Mouse (Mus musculus) midbrain, embryonic 14.5 days (tissue): ENCODE measurements at regions not wholly inside any gene's neighbourhood (a gene's known extent, or its start where the extent isn't known, plus 50 kb on each side); places are given as distances from the start of the nearest gene placed in this dataset.

Source experiments
- ATAC-seq: fragments of 200-750 bp; cut with Nextera tagmentation; 2 replicates; pipeline ENCODE4 v1.8.0; 2017; ENCODE audit warnings: moderate number of reproducible peaks, moderate library complexity; ENCODE audit not compliant: low FRiP score, low TSS enrichment
- DNase-seq: peaks from one replicate; pipeline ENCODE4 v3.0.0-alpha.2; 2015
- H3K27ac ChIP-seq: fragments of 300-500 bp; sonication (generic); replicated peaks from 2 replicates; pipeline ENCODE4 v1.5.1; 2014; ENCODE audit warnings: mild to moderate bottlenecking, low read depth, low read length, moderate library complexity
- H3K27me3 ChIP-seq: fragments of 300-500 bp; sonication (generic); 2 replicates; pipeline ENCODE4 v1.6.1; 2014; ENCODE audit warnings: low read length, control low read depth, mixed read lengths; ENCODE audit not compliant: control insufficient read depth, insufficient read depth
- H3K36me3 ChIP-seq: fragments of 300-500 bp; sonication (generic); 2 replicates; pipeline ENCODE4 v1.6.1; 2014; ENCODE audit warnings: low read length, control low read depth; ENCODE audit not compliant: control insufficient read depth, insufficient read depth
- H3K4me1 ChIP-seq: fragments of 300-500 bp; sonication (generic); 2 replicates; pipeline ENCODE4 v1.6.1; 2014; ENCODE audit warnings: mild to moderate bottlenecking, antibody characterized with exemption, low read length, control low read depth; ENCODE audit not compliant: control insufficient read depth, insufficient read depth
- H3K4me2 ChIP-seq: fragments of 300-500 bp; sonication (generic); 2 replicates; pipeline ENCODE4 v1.6.1; 2014; ENCODE audit warnings: mild to moderate bottlenecking, low read length, moderate library complexity
- H3K4me3 ChIP-seq: fragments of 300-500 bp; sonication (generic); replicated peaks from 2 replicates; pipeline ENCODE4 v1.5.1; 2014; ENCODE audit warnings: low read depth, low read length
- H3K9ac ChIP-seq: fragments of 300-500 bp; sonication (generic); replicated peaks from 2 replicates; pipeline ENCODE4 v1.6.1; 2014; ENCODE audit warnings: mild to moderate bottlenecking, low read length, moderate library complexity
- H3K9me3 ChIP-seq: fragments of 300-500 bp; sonication (generic); 2 replicates; pipeline ENCODE4 v1.6.1; 2016; ENCODE audit warnings: low read length, control low read depth, mixed read lengths; ENCODE audit not compliant: control insufficient read depth
- WGBS: fragments of 180-500 bp; shearing (Covaris S2); extraction: QIAGEN DNeasy Blood & Tissue Kit; methylation state at CpG from one replicate; pipeline ENCODE4 v1.1.7; 2014; 5-methylcytosine and 5-hydroxymethylcytosine counted together

GRCm38 (mm10) chr5:42364116-42364515 lies 296.4 kb downstream of the Gm16223 start:
- WGBS: 82% methylated on average over 4 of the region's 4 CpGs
- ATAC-seq (no peak), DNase-seq (no peak)
- no peak overlapping the region for H3K4me3 ChIP-seq
- H3K27me3 ChIP-seq: no peaks in the 10 kb centered on the region
- H3K27ac ChIP-seq: no peak overlapping the region
- no peak overlapping the region for H3K9ac ChIP-seq
- H3K4me1 ChIP-seq: no peaks in the 10 kb centered on the region
- no peaks in the 10 kb centered on the region for H3K36me3 ChIP-seq
- H3K4me2 ChIP-seq: no peak overlapping the region
- H3K9me3 ChIP-seq: no peaks in the 10 kb centered on the region

DNA sequence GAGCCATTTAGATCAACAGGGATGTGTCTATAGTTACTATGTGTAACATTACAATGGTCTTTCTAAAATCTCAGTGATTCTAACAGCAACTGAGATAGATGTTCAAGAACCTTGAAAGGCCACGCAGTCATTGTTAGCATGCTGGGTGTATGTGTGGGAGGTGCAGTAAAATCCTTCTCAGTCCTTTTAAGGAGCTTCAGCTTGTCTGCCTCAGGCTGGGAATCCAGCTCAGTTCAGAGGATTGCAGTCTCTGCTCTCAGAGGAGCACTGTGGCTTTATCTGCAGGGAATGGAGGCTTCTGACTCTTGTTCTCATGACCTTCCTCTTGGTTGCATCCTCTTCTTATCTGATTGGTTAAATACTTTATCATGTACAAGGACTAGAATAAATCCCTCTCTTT lies 320.2 kb downstream of the Gm16223 start:
- 87% methylated on average over 1 of the region's 1 CpGs for WGBS
- no peak for ATAC-seq
- no peak overlapping the region for H3K9ac ChIP-seq
- no peaks in the 10 kb centered on the region for H3K4me1 ChIP-seq
- no peak overlapping the region for H3K4me3 ChIP-seq
- H3K36me3 ChIP-seq: no peaks in the 10 kb centered on the region
- no peaks in the 10 kb centered on the region for H3K9me3 ChIP-seq
- H3K27ac ChIP-seq: no peak overlapping the region
- H3K27me3 ChIP-seq: no peaks in the 10 kb centered on the region
- no peak overlapping the region for H3K4me2 ChIP-seq
- DNase-seq: no peak

DNA sequence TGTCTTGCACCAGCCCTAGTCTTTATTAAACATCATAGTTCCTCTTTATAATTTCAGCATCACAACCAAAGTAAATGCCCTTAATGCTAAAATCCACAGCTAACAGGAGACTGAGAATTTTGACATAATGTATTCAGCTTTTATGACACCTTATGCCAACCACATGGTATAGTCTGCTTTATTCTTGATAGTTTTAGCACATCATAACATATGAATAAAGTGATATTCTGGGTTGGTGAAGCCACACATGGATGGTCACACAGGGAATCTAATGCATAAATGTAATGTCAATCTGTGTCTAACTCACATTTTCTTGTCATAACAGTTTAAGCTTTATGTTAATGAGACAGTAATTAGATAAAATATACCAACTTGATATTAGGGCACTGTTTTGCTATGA lies 328.9 kb downstream of the Gm16223 start:
- H3K27ac ChIP-seq: no peak overlapping the region

GRCm38 (mm10) chr5:42409981-42410380 lies 342.2 kb downstream of the Gm16223 start:
- Histone ChIP-seq H3K9me3 (no peaks in the 10 kb centered on the region), H3K27me3 (no peaks in the 10 kb centered on the region), H3K4me3 (no peak overlapping the region), H3K27ac (no peak overlapping the region), H3K9ac (no peak overlapping the region), H3K4me2 (no peak overlapping the region), H3K4me1 (no peaks in the 10 kb centered on the region), H3K36me3 (no peaks in the 10 kb centered on the region)
- ATAC-seq (no peak), DNase-seq (no peak)

More for the DNA sequence above, 328.9 kb downstream of the Gm16223 start:
- H3K27me3 ChIP-seq: no peaks in the 10 kb centered on the region
- no peaks in the 10 kb centered on the region for H3K4me1 ChIP-seq
- no peak for ATAC-seq
- H3K4me3 ChIP-seq: no peak overlapping the region
- no peak for DNase-seq
- H3K4me2 ChIP-seq: no peak overlapping the region
- H3K9me3 ChIP-seq: no peaks in the 10 kb centered on the region
- H3K9ac ChIP-seq: no peak overlapping the region
- no peaks in the 10 kb centered on the region for H3K36me3 ChIP-seq

DNA sequence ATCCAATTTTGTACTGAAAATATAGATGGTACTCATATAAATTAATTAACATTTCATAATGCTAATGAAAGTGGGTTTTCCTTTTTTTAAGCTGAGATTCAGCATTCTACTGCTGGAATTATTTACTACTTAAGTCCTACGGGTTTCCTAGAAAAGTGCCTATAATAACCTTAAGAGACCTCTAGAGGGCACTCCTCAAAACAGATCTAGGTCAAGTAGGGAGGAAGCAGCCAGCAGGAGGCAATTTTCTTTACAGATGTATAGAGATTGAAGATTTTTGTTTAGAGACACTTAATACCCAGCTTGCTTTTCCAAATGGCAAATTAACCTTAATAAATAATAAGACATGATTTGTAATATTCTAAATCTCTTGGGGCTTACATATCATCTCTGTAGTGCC lies 344.5 kb downstream of the Gm16223 start:
- no peaks in the 10 kb centered on the region for H3K36me3 ChIP-seq
- H3K4me2 ChIP-seq: no peak overlapping the region
- H3K27me3 ChIP-seq: no peaks in the 10 kb centered on the region
- ATAC-seq: peak; percentile 34; the same call in 1 of the 2 replicates
- peak; percentile 81 for DNase-seq
- 15% methylated on average over 1 of the region's 1 CpGs for WGBS
- H3K4me1 ChIP-seq: no peaks in the 10 kb centered on the region
- no peak overlapping the region for H3K4me3 ChIP-seq
- no peaks in the 10 kb centered on the region for H3K9me3 ChIP-seq
- H3K9ac ChIP-seq: no peak overlapping the region
- H3K27ac ChIP-seq: no peak overlapping the region

GRCm38 (mm10) chr5:42425902-42426301 lies 358.1 kb downstream of the Gm16223 start:
- no peaks in the 10 kb centered on the region for H3K4me1 ChIP-seq
- ATAC-seq (no peak), DNase-seq (peak; percentile 30)
- no peak overlapping the region for H3K4me3 ChIP-seq
- H3K4me2 ChIP-seq: no peak overlapping the region
- H3K9me3 ChIP-seq: no peaks in the 10 kb centered on the region
- no peaks in the 10 kb centered on the region for H3K36me3 ChIP-seq
- no peak overlapping the region for H3K27ac ChIP-seq
- H3K9ac ChIP-seq: no peak overlapping the region
- H3K27me3 ChIP-seq: no peaks in the 10 kb centered on the region
- 52% methylated on average over 3 of the region's 3 CpGs for WGBS

DNA sequence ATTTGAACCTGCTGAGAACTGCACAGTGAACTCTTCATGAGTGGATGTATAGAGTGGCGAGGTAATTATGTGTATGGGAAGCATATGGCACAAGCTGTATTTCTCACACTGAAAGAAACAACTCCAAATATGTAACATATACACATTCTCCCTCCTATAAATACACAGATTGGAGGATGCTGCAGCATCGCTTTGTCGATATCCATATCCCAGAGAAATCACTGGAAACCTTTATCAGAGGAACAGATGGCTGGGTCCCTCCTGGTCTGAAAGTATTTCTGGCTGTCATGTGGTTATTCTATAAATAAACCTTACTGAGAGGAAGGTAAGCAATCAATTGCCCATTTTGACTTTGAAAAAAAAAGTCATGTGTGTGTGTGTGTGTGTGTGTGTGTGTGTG lies 365.4 kb downstream of the Gm16223 start:
- H3K4me2 ChIP-seq: no peak overlapping the region
- no peaks in the 10 kb centered on the region for H3K27me3 ChIP-seq
- H3K4me1 ChIP-seq: no peaks in the 10 kb centered on the region
- no peaks in the 10 kb centered on the region for H3K9me3 ChIP-seq
- ATAC-seq (no peak), DNase-seq (no peak)
- no peak overlapping the region for H3K27ac ChIP-seq
- H3K9ac ChIP-seq: no peak overlapping the region
- no peaks in the 10 kb centered on the region for H3K36me3 ChIP-seq
- H3K4me3 ChIP-seq: no peak overlapping the region
- 90% methylated on average over 3 of the region's 3 CpGs for WGBS

DNA sequence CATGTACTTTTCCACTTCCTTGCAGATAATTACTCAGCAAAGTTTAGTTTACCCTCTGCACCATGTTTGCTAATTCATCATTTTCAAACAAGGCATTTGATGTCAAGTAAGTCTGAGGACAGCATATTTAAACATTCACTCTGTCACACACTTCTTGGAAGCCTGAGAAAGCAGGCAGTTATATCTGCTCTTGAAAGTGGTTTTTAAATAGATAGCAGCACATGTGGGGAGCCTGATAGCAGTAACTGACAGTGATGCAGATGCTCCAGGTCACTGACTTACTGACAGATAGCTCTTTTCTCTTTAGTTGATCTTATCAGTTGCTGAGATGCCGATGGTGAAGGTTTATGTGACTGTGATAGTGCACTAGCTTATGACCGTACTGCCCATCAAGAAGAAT lies 380.9 kb downstream of the Gm16223 start:
- no peaks in the 10 kb centered on the region for H3K36me3 ChIP-seq
- H3K4me1 ChIP-seq: no peaks in the 10 kb centered on the region
- H3K9ac ChIP-seq: no peak overlapping the region
- WGBS: 85% methylated on average over 2 of the region's 2 CpGs
- ATAC-seq: no peak
- no peak overlapping the region for H3K4me2 ChIP-seq
- H3K27me3 ChIP-seq: no peaks in the 10 kb centered on the region
- no peak overlapping the region for H3K27ac ChIP-seq
- DNase-seq: no peak
- H3K4me3 ChIP-seq: no peak overlapping the region
- no peaks in the 10 kb centered on the region for H3K9me3 ChIP-seq

GRCm38 (mm10) chr5:42449581-42449980 lies 381.8 kb downstream of the Gm16223 start:
- 82% methylated on average over 2 of the region's 2 CpGs for WGBS
- H3K9me3 ChIP-seq: no peaks in the 10 kb centered on the region
- H3K9ac ChIP-seq: no peak overlapping the region
- H3K4me2 ChIP-seq: no peak overlapping the region
- ATAC-seq (no peak), DNase-seq (peak; percentile 21)
- no peaks in the 10 kb centered on the region for H3K36me3 ChIP-seq
- no peak overlapping the region for H3K27ac ChIP-seq
- no peaks in the 10 kb centered on the region for H3K4me1 ChIP-seq
- H3K4me3 ChIP-seq: no peak overlapping the region
- H3K27me3 ChIP-seq: no peaks in the 10 kb centered on the region
